Mouse (Mus musculus) megakaryocyte, embryonic 14.5 days (primary cell): ENCODE measurements around the gene Gm10134. TPM values are rescaled to one million over a fixed set of nuclear protein-coding genes. Genes with fewer than 3 reads are reported as not detected.
A peak's percentile ranks its signal among the peaks of the same experiment; 100 is the strongest.
"Not testable (repeated sequence)": the region's sequence is repeated elsewhere in the genome, so short reads cannot be mapped to it uniquely, and the experiment has no call there.

Source experiments
- H3K27me3 ChIP-seq: replicated peaks from 2 replicates; pipeline ENCODE3; 2012; ENCODE audit warnings: inconsistent platforms
- H3K36me3 ChIP-seq: replicated peaks from 2 replicates; pipeline ENCODE3; 2012; ENCODE audit warnings: low read length, inconsistent platforms, mixed read lengths
- H3K4me1 ChIP-seq: 2 replicates; pipeline ENCODE4 v1.6.1; 2012; ENCODE audit warnings: inconsistent platforms
- H3K4me3 ChIP-seq: replicated peaks from 2 replicates; pipeline ENCODE3; 2012; ENCODE audit warnings: moderate library complexity, mild to moderate bottlenecking, inconsistent platforms
- H3K9me3 ChIP-seq: 2 replicates; pipeline ENCODE4 v1.6.1; 2012; ENCODE audit warnings: inconsistent platforms
- FLI1 ChIP-seq: IDR thresholded peaks from 2 replicates; pipeline ENCODE4 v1.6.1; 2012; ENCODE audit warnings: low read length, inconsistent platforms, mixed read lengths
- GATA1 ChIP-seq: IDR thresholded peaks from 3 replicates; pipeline ENCODE4 v1.6.1; 2012; ENCODE audit warnings: mixed read lengths, low read length, inconsistent platforms, borderline replicate concordance
- polyA plus RNA-seq: library from polyadenylated mRNA; stranded (reverse); fragments of >175 nt; gene quantifications from 2 replicates; pipeline ENCODE4 v1.2.3, GENCODE M21; 2012; ENCODE audit warnings: low replicate concordance; ENCODE audit not compliant: insufficient read depth

The Gm10134 gene
- not detected in 2 replicates for polyA plus RNA-seq

GRCm38 (mm10) chr2:28505795-28506194 is at the start of gene Gm10134:
Gm10134 (plus strand) TSS chr2:28506095.
- TF ChIP-seq GATA1: no peak
- TF ChIP-seq FLI1: no peak
- H3K4me1 ChIP-seq: no peaks in the 10 kb centered on the region
- no peak within 1 kb of the TSS for H3K4me3 ChIP-seq
- no peaks in the 10 kb centered on the region for H3K9me3 ChIP-seq
- peaks cover 66% of the 10 kb centered on the region for H3K27me3 ChIP-seq
- H3K36me3 ChIP-seq: no peaks in the 10 kb centered on the region

- no peak overlapping the region for H3K4me3 ChIP-seq
- H3K27me3 ChIP-seq: peaks cover 46% of the 10 kb centered on the region
- no peak for TF ChIP-seq GATA1
- TF ChIP-seq FLI1: no peak
- no peaks in the 10 kb centered on the region for H3K9me3 ChIP-seq
- no peaks in the 10 kb centered on the region for H3K4me1 ChIP-seq
- H3K36me3 ChIP-seq: no peaks in the 10 kb centered on the region
Measured at GRCm38 (mm10) chr2:28456616-28457015, 49.3 kb upstream of the Gm10134 start.

GRCm38 (mm10) chr2:28463919-28464318 is 42.0 kb upstream of the Gm10134 start:
- TF ChIP-seq GATA1 (no peak), FLI1 (no peak)
- H3K4me3 ChIP-seq: no peak overlapping the region
- peaks cover 34% of the 10 kb centered on the region for H3K4me1 ChIP-seq
- peaks cover 39% of the 10 kb centered on the region for H3K27me3 ChIP-seq
- peaks cover 1% of the 10 kb centered on the region for H3K36me3 ChIP-seq
- no peaks in the 10 kb centered on the region for H3K9me3 ChIP-seq

- Histone ChIP-seq H3K9me3 (no peaks in the 10 kb centered on the region), H3K36me3 (peaks cover 11% of the 10 kb centered on the region), H3K4me1 (peaks cover 44% of the 10 kb centered on the region), H3K4me3 (no peak overlapping the region), H3K27me3 (peaks cover 39% of the 10 kb centered on the region)
- TF ChIP-seq GATA1: no peak
- TF ChIP-seq FLI1: no peak
Measured at GRCm38 (mm10) chr2:28464919-28465318, 41.0 kb upstream of the Gm10134 start.

- H3K9me3 ChIP-seq: no peaks in the 10 kb centered on the region
- TF ChIP-seq GATA1 (no peak), FLI1 (no peak)
- H3K36me3 ChIP-seq: peaks cover 22% of the 10 kb centered on the region
- peaks cover 32% of the 10 kb centered on the region for H3K27me3 ChIP-seq
- H3K4me3 ChIP-seq: peak within 1 kb of the TSS; percentile 86
- H3K4me1 ChIP-seq: peaks cover 44% of the 10 kb centered on the region
Measured at GRCm38 (mm10) chr2:28465836-28466518, 39.9 kb upstream of the Gm10134 start, which contains the start of gene 1700007K13Rik. 1700007K13Rik (minus strand) TSS chr2:28466332.

GRCm38 (mm10) chr2:28467860-28468485 is 37.9 kb upstream of the Gm10134 start, which contains the start of gene Mrps2:
Mrps2 (plus strand) TSS chr2:28468066.
- 0 out of 2 replicates have a peak, but pooled peaks cover 2% of the 10 kb centered on the region for H3K9me3 ChIP-seq
- peak within 1 kb of the TSS; percentile 94 for H3K4me3 ChIP-seq
- H3K4me1 ChIP-seq: peaks cover 44% of the 10 kb centered on the region
- peaks cover 40% of the 10 kb centered on the region for H3K36me3 ChIP-seq
- H3K27me3 ChIP-seq: peaks cover 23% of the 10 kb centered on the region
- TF ChIP-seq GATA1 (no peak), FLI1 (no peak)

GRCm38 (mm10) chr2:28468486-28469225 is 37.2 kb upstream of the Gm10134 start:
- Histone ChIP-seq H3K4me3 (peak overlapping the region; percentile 94), H3K9me3 (peaks cover 4% of the 10 kb centered on the region; the same call in 1 of the 2 replicates), H3K27me3 (peaks cover 23% of the 10 kb centered on the region), H3K36me3 (peaks cover 42% of the 10 kb centered on the region), H3K4me1 (peaks cover 44% of the 10 kb centered on the region)
- TF ChIP-seq GATA1 (no peak), FLI1 (no peak)

- TF ChIP-seq GATA1: no peak
- no peak for TF ChIP-seq FLI1
- peaks cover 42% of the 10 kb centered on the region for H3K36me3 ChIP-seq
- peaks cover 19% of the 10 kb centered on the region for H3K27me3 ChIP-seq
- no peak overlapping the region for H3K4me3 ChIP-seq
- H3K9me3 ChIP-seq: peaks cover 4% of the 10 kb centered on the region; the same call in 1 of the 2 replicates
- peaks cover 44% of the 10 kb centered on the region for H3K4me1 ChIP-seq
Measured at GRCm38 (mm10) chr2:28469461-28469860, 36.4 kb upstream of the Gm10134 start.

- Histone ChIP-seq H3K4me3 (no peak overlapping the region), H3K36me3 (peaks cover 42% of the 10 kb centered on the region), H3K4me1 (peaks cover 40% of the 10 kb centered on the region), H3K27me3 (peaks cover 8% of the 10 kb centered on the region), H3K9me3 (peaks cover 4% of the 10 kb centered on the region; the same call in 1 of the 2 replicates)
- TF ChIP-seq FLI1 (no peak), GATA1 (no peak)
Measured at GRCm38 (mm10) chr2:28470591-28470990, 35.3 kb upstream of the Gm10134 start.

GRCm38 (mm10) chr2:28472011-28472410 is 33.9 kb upstream of the Gm10134 start:
- H3K4me3 ChIP-seq, H3K9me3 ChIP-seq, H3K27me3 ChIP-seq: not testable (repeated sequence)
- H3K4me1 ChIP-seq: peaks cover 26% of the 10 kb centered on the region
- H3K36me3 ChIP-seq: peaks cover 42% of the 10 kb centered on the region

GRCm38 (mm10) chr2:28477993-28478392 is 27.9 kb upstream of the Gm10134 start:
- not testable (repeated sequence) for H3K4me3 ChIP-seq, H3K9me3 ChIP-seq, H3K36me3 ChIP-seq, H3K27me3 ChIP-seq, H3K4me1 ChIP-seq
